Mouse (Mus musculus): ENCODE measurements at regions not wholly inside any gene's neighbourhood (a gene's known extent, or its start where the extent isn't known, plus 50 kb on each side); places are given as distances from the start of the nearest gene placed in this dataset.

DNA sequence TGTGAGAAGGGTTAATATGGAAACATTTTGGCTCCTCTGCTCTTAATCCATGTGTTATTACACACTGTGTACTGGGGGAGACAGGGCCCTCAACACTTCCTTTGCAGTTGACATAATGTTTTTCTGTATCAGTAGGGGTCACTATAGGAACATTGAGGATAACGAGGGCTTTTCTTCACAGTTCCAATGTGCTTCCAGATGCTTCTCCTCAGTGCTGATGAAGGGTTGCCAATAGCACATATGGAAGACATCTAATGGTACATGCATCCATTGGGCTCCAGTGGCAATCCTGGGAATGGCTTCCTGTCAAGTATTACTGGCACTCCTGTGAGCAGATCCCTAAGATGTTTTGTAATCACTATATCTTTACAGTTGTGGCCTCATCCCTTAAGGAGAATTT is 62.1 kb downstream of the Naa11 start:
- no peak for DNase-seq (ENCODE audit: low spot score)
- Histone ChIP-seq H3K27me3 (replicated peaks; ENCODE audit: low read depth, poor library complexity, severe bottlenecking) (no peaks in the 10 kb centered on the region), H3K27ac (replicated peaks) (no peak overlapping the region), H3K9me3 (no peaks in the 10 kb centered on the region), H3K36me3 (replicated peaks) (no peaks in the 10 kb centered on the region), H3K4me1 (peaks cover 5% of the 10 kb centered on the region; the same call in 1 of the 2 replicates), H3K4me3 (no peak overlapping the region)
- WGBS, result 42% methylated on average over 1 of the region's 1 CpGs

DNA sequence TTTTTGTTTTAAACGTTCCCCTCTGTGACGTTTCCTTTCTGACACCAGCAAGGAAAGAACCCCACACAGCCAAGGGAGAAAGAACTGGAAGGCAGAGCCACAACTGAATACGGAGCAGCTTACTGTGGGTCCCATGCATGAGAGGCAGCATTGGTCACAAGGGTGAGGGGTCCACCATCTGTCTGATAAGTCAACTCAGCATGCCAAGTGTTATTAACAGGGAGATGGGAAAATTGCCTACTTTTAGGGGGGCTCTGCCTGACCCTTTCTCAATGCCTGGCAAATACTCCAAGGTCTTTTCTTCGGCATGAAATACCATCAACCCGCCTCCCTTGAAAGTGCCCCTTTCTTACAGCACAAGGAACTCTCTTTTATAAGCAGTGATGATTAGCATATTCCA is 66.3 kb downstream of the Naa11 start:
- Histone ChIP-seq H3K4me1 (no peaks in the 10 kb centered on the region), H3K9me3 (no peaks in the 10 kb centered on the region), H3K27ac (replicated peaks) (no peak overlapping the region), H3K36me3 (replicated peaks) (no peaks in the 10 kb centered on the region), H3K4me3 (no peak overlapping the region), H3K27me3 (replicated peaks; ENCODE audit: low read depth, poor library complexity, severe bottlenecking) (no peaks in the 10 kb centered on the region)
- no peak for DNase-seq (ENCODE audit: low spot score)
- WGBS, result 82% methylated on average over 5 of the region's 5 CpGs

DNA sequence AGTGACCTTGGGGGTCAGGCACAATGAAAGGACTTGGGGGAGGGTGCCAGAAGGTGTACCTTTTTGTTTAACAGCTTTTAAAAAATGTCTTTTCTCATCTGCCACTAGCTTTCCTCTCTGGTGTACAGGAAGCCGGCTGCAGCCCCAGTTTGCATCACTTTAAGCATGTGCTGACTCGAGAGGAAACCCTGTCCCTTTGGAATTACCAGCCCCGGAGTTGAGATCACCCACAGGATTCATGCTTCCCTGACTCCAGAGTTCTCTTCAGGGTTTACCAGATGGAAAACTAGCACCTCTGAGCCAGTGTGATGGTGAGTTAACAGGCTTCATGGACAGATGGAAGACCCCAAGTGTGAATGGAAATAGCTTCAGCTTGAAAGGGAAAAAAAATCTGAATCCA is 68.3 kb downstream of the Naa11 start:
- H3K4me3 ChIP-seq, result no peak overlapping the region
- no peak overlapping the region for H3K27ac ChIP-seq (replicated peaks)
- WGBS, result 62% methylated on average over 3 of the region's 3 CpGs
- no peaks in the 10 kb centered on the region for H3K4me1 ChIP-seq
- H3K36me3 ChIP-seq (replicated peaks), result no peaks in the 10 kb centered on the region
- no peaks in the 10 kb centered on the region for H3K27me3 ChIP-seq (replicated peaks; ENCODE audit: low read depth, poor library complexity, severe bottlenecking)
- DNase-seq (ENCODE audit: low spot score), result no peak
- no peaks in the 10 kb centered on the region for H3K9me3 ChIP-seq

- WGBS, result 92% methylated on average over 2 of the region's 2 CpGs
- Histone ChIP-seq H3K4me3 (no peak overlapping the region), H3K27me3 (replicated peaks; ENCODE audit: low read depth, poor library complexity, severe bottlenecking) (no peaks in the 10 kb centered on the region)
These were observed 72.2 kb downstream of the Naa11 start for GRCm38 (mm10) chr5:97319816-97320487.

DNA sequence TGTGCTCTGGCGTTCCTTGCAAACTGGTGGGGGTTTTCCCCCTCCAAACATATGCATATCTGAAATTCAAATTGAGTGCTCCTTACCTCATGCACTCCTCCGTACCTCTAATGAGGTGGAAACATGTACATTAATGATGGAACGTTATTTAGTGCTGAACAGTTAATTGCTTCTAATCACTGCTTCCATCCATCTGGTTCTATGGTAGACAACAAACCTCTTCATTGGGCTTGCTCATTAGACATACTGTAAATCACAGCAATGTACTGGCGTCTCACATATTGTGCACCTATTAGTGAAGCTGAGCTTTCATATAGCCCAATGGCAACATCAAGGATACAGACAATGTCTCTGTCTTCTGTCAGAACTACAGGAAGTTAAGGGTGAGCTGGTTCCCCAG is 85.3 kb downstream of the Naa11 start:
- no peak for DNase-seq (ENCODE audit: low spot score)
- no peak overlapping the region for H3K27ac ChIP-seq (replicated peaks)
- H3K9me3 ChIP-seq, result no peaks in the 10 kb centered on the region
- H3K36me3 ChIP-seq (replicated peaks), result no peaks in the 10 kb centered on the region
- H3K4me3 ChIP-seq, result no peak overlapping the region
- no peaks in the 10 kb centered on the region for H3K27me3 ChIP-seq (replicated peaks; ENCODE audit: low read depth, poor library complexity, severe bottlenecking)
- whole genome bisulfite sequencing, result 93% methylated on average over 4 of the region's 4 CpGs
- H3K4me1 ChIP-seq, result 0 out of 2 replicates have a peak, but pooled peaks cover 7% of the 10 kb centered on the region

More at GRCm38 (mm10) chr5:97319816-97320487, 72.2 kb downstream of the Naa11 start:
- Histone ChIP-seq H3K27ac (replicated peaks) (no peak overlapping the region), H3K36me3 (replicated peaks) (no peaks in the 10 kb centered on the region), H3K9me3 (no peaks in the 10 kb centered on the region), H3K4me1 (no peaks in the 10 kb centered on the region)
- no peak for DNase-seq (ENCODE audit: low spot score)

DNA sequence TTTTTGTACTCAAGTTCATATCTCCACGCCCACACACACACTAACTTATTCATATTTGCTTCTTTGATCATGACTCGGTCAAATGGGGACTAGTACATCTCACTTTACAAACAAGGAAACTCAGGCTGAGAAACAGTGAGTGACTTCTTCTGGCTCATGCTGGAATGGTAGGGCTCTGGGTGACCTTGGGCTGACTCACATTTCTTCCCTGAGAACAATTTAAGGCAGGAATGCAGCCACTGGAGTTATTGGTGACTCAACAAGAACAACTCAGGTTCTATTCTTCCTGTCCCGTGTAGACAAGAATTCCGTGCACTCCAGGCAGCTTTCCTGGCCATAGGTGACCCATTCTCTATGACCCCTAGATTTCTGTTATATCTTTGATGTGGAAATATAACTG is 87.3 kb downstream of the Naa11 start:
- Histone ChIP-seq H3K9me3 (no peaks in the 10 kb centered on the region), H3K27me3 (replicated peaks; ENCODE audit: low read depth, poor library complexity, severe bottlenecking) (no peaks in the 10 kb centered on the region), H3K27ac (replicated peaks) (no peak overlapping the region), H3K4me3 (no peak overlapping the region), H3K4me1 (0 out of 2 replicates have a peak, but pooled peaks cover 7% of the 10 kb centered on the region), H3K36me3 (replicated peaks) (no peaks in the 10 kb centered on the region)
- no peak for DNase-seq (ENCODE audit: low spot score)
- 76% methylated on average over 4 of the region's 4 CpGs for WGBS

DNA sequence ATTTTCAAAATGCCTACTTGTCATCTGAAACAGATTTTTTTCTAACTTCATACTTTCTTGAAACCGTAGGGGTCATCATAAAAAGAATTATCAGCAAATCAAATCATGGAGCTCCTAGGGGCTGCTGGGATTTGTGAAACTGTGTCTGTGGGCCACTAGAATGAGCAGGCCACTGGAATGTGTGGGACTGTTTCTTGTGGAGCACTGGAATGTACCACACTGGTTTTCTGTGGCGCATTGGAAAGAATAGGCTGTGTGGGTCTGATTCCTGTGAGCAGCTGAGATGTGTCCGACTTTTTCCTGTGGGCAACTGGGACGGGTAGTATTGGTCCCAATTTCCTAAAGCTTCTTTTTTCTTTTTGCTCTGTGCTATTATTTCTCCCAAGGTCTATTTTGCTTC is 90.6 kb downstream of the Naa11 start:
- Histone ChIP-seq H3K4me3 (no peak overlapping the region), H3K9me3 (no peaks in the 10 kb centered on the region), H3K27ac (replicated peaks) (no peak overlapping the region), H3K4me1 (0 out of 2 replicates have a peak, but pooled peaks cover 7% of the 10 kb centered on the region), H3K27me3 (replicated peaks; ENCODE audit: low read depth, poor library complexity, severe bottlenecking) (no peaks in the 10 kb centered on the region), H3K36me3 (replicated peaks) (no peaks in the 10 kb centered on the region)
- DNase-seq (ENCODE audit: low spot score), result no peak
- 87% methylated on average over 4 of the region's 4 CpGs for WGBS

GRCm38 (mm10) chr5:97300861-97301260 is 91.3 kb downstream of the Naa11 start:
- 73% methylated on average over 5 of the region's 5 CpGs for WGBS
- Histone ChIP-seq H3K36me3 (replicated peaks) (no peaks in the 10 kb centered on the region), H3K9me3 (no peaks in the 10 kb centered on the region), H3K4me3 (no peak overlapping the region), H3K4me1 (0 out of 2 replicates have a peak, but pooled peaks cover 7% of the 10 kb centered on the region), H3K27me3 (replicated peaks; ENCODE audit: low read depth, poor library complexity, severe bottlenecking) (no peaks in the 10 kb centered on the region), H3K27ac (replicated peaks) (no peak overlapping the region)
- no peak for DNase-seq (ENCODE audit: low spot score)

GRCm38 (mm10) chr5:97300114-97300840 is 91.9 kb downstream of the Naa11 start:
- DNase-seq (ENCODE audit: low spot score), result no peak
- peaks cover 8% of the 10 kb centered on the region; the same call in 1 of the 2 replicates for H3K4me1 ChIP-seq
- no peak overlapping the region for H3K27ac ChIP-seq (replicated peaks)

GRCm38 (mm10) chr5:97299631-97300030 is 92.5 kb downstream of the Naa11 start:
- Histone ChIP-seq H3K27me3 (replicated peaks; ENCODE audit: low read depth, poor library complexity, severe bottlenecking) (no peaks in the 10 kb centered on the region), H3K36me3 (replicated peaks) (no peaks in the 10 kb centered on the region), H3K27ac (replicated peaks) (no peak overlapping the region), H3K4me1 (peaks cover 4% of the 10 kb centered on the region; the same call in 1 of the 2 replicates), H3K4me3 (no peak overlapping the region), H3K9me3 (no peaks in the 10 kb centered on the region)
- DNase-seq (ENCODE audit: low spot score), result no peak
- WGBS, result 62% methylated on average over 5 of the region's 5 CpGs

More at GRCm38 (mm10) chr5:97300114-97300840, 91.9 kb downstream of the Naa11 start:
- Histone ChIP-seq H3K27me3 (replicated peaks; ENCODE audit: low read depth, poor library complexity, severe bottlenecking) (no peaks in the 10 kb centered on the region), H3K4me3 (no peak overlapping the region), H3K9me3 (no peaks in the 10 kb centered on the region), H3K36me3 (replicated peaks) (no peaks in the 10 kb centered on the region)
- WGBS, result 81% methylated on average over 6 of the region's 6 CpGs

GRCm38 (mm10) chr5:97296213-97296612 is 96.0 kb downstream of the Naa11 start:
- DNase-seq (ENCODE audit: low spot score), result no peak
- peaks cover 4% of the 10 kb centered on the region; the same call in 1 of the 2 replicates for H3K4me1 ChIP-seq
- H3K36me3 ChIP-seq (replicated peaks), result no peaks in the 10 kb centered on the region
- no peaks in the 10 kb centered on the region for H3K27me3 ChIP-seq (replicated peaks; ENCODE audit: low read depth, poor library complexity, severe bottlenecking)
- H3K27ac ChIP-seq (replicated peaks), result no peak overlapping the region
- WGBS, result 87% methylated on average over 3 of the region's 3 CpGs
- no peak overlapping the region for H3K4me3 ChIP-seq
- H3K9me3 ChIP-seq, result no peaks in the 10 kb centered on the region

- 65% methylated on average over 2 of the region's 2 CpGs for WGBS
- Histone ChIP-seq H3K9me3 (no peaks in the 10 kb centered on the region), H3K27ac (replicated peaks) (no peak overlapping the region), H3K36me3 (replicated peaks) (no peaks in the 10 kb centered on the region), H3K4me3 (no peak overlapping the region), H3K4me1 (peaks cover 12% of the 10 kb centered on the region), H3K27me3 (replicated peaks; ENCODE audit: low read depth, poor library complexity, severe bottlenecking) (no peaks in the 10 kb centered on the region)
- no peak for DNase-seq (ENCODE audit: low spot score)
These were observed 102.0 kb downstream of the Naa11 start for GRCm38 (mm10) chr5:97290166-97290681.
